Mouse (Mus musculus) stomach, embryonic 16.5 days (tissue): ENCODE measurements around the gene Gbp2. TPM values are rescaled to one million over a fixed set of nuclear protein-coding genes. Genes with fewer than 3 reads are reported as not detected.
"Not testable (repeated sequence)": the region's sequence is repeated elsewhere in the genome, so short reads cannot be mapped to it uniquely, and the experiment has no call there.

Experiments used
- ATAC-seq: fragments of 200-750 bp; cut with Nextera tagmentation; 2 replicates; pipeline ENCODE4 v1.8.0; 2017; ENCODE audit warnings: moderate number of reproducible peaks, moderate TSS enrichment; ENCODE audit not compliant: insufficient read depth, low FRiP score
- H3K27ac ChIP-seq: fragments of 300-500 bp; sonication (generic); 2 replicates; pipeline ENCODE4 v1.5.1; 2014; ENCODE audit warnings: low read length
- H3K27me3 ChIP-seq: fragments of 300-500 bp; sonication (generic); 2 replicates; pipeline ENCODE4 v1.6.1; 2014; ENCODE audit warnings: low read length, control low read depth, mixed read lengths; ENCODE audit not compliant: control insufficient read depth, insufficient read depth
- H3K36me3 ChIP-seq: fragments of 300-500 bp; sonication (generic); 2 replicates; pipeline ENCODE4 v1.6.1; 2014; ENCODE audit warnings: low read length; ENCODE audit not compliant: control insufficient read depth, insufficient read depth
- H3K4me1 ChIP-seq: fragments of 300-500 bp; sonication (generic); 2 replicates; pipeline ENCODE4 v1.6.1; 2014; ENCODE audit warnings: low read length, control low read depth, mixed read lengths; ENCODE audit not compliant: control insufficient read depth, insufficient read depth
- H3K4me2 ChIP-seq: fragments of 300-500 bp; sonication (generic); 2 replicates; pipeline ENCODE4 v1.6.1; 2014; ENCODE audit warnings: low read depth, low read length, mixed read lengths
- H3K4me3 ChIP-seq: fragments of 300-500 bp; sonication (generic); replicated peaks from 2 replicates; pipeline ENCODE4 v1.5.1; 2014; ENCODE audit warnings: mild to moderate bottlenecking, low read length
- H3K9ac ChIP-seq: fragments of 300-500 bp; sonication (generic); 2 replicates; pipeline ENCODE4 v1.6.1; 2014; ENCODE audit warnings: low read length
- H3K9me3 ChIP-seq: fragments of 300-500 bp; sonication (generic); replicated peaks from 2 replicates; pipeline ENCODE4 v1.6.1; 2016; ENCODE audit warnings: low read length, control low read depth; ENCODE audit not compliant: control insufficient read depth
- whole genome bisulfite sequencing: fragments of 180-500 bp; shearing (Covaris S2); extraction: QIAGEN DNeasy Blood & Tissue Kit; methylation state at CpG from one replicate; pipeline ENCODE4 v1.1.7; 2014; 5-methylcytosine and 5-hydroxymethylcytosine counted together
- polyA plus RNA-seq: library from polyadenylated mRNA; unstranded; fragments of >200 nt; fragmentation: Nextera tagmentation; extraction: Ambion mirVana; gene quantifications from 2 replicates; pipeline ENCODE4 v1.2.1, GENCODE M21; 2015

Gene Gbp2
- polyA plus RNA-seq, 1 experiment from 2014 or later, result 4.1 TPM

GRCm38 (mm10) chr3:142597923-142598322 is 22.5 kb upstream of the Gbp2 start:
- H3K9ac ChIP-seq, result no peak overlapping the region
- H3K27ac ChIP-seq, result no peak overlapping the region
- H3K27me3 ChIP-seq, result no peaks in the 10 kb centered on the region
- H3K4me1 ChIP-seq, result no peaks in the 10 kb centered on the region
- WGBS, result 75% methylated on average over 3 of the region's 3 CpGs
- no peak for ATAC-seq
- no peak overlapping the region for H3K4me2 ChIP-seq
- no peaks in the 10 kb centered on the region for H3K36me3 ChIP-seq
- no peak overlapping the region for H3K4me3 ChIP-seq
- no peaks in the 10 kb centered on the region for H3K9me3 ChIP-seq

GRCm38 (mm10) chr3:142601675-142602074 is 18.7 kb upstream of the Gbp2 start:
- ATAC-seq, result no peak
- Histone ChIP-seq H3K4me3 (no peak overlapping the region), H3K4me2 (no peak overlapping the region), H3K36me3 (no peaks in the 10 kb centered on the region), H3K27ac (no peak overlapping the region), H3K9me3 (no peaks in the 10 kb centered on the region), H3K27me3 (no peaks in the 10 kb centered on the region), H3K4me1 (no peaks in the 10 kb centered on the region), H3K9ac (no peak overlapping the region)

GRCm38 (mm10) chr3:142618658-142619057 is 1.7 kb upstream of the Gbp2 start:
- no peak overlapping the region for H3K4me2 ChIP-seq
- whole genome bisulfite sequencing, result 89% methylated on average over 3 of the region's 3 CpGs
- H3K27me3 ChIP-seq, result no peaks in the 10 kb centered on the region
- no peaks in the 10 kb centered on the region for H3K36me3 ChIP-seq
- no peak overlapping the region for H3K27ac ChIP-seq
- 0 out of 2 replicates have a peak, but pooled peaks cover 4% of the 10 kb centered on the region for H3K4me1 ChIP-seq
- no peak overlapping the region for H3K4me3 ChIP-seq
- no peak for ATAC-seq
- H3K9me3 ChIP-seq, result no peaks in the 10 kb centered on the region
- H3K9ac ChIP-seq, result no peak overlapping the region

GRCm38 (mm10) chr3:142619606-142620005 is 796 bp upstream of the Gbp2 start:
- no peak overlapping the region for H3K4me2 ChIP-seq
- 0 out of 2 replicates have a peak, but pooled peaks cover 4% of the 10 kb centered on the region for H3K4me1 ChIP-seq
- no peak overlapping the region for H3K9ac ChIP-seq
- H3K9me3 ChIP-seq, result no peaks in the 10 kb centered on the region
- no peaks in the 10 kb centered on the region for H3K27me3 ChIP-seq
- ATAC-seq, result no peak
- WGBS, result 41% methylated on average over 1 of the region's 1 CpGs
- H3K27ac ChIP-seq, result no peak overlapping the region
- no peak overlapping the region for H3K4me3 ChIP-seq
- H3K36me3 ChIP-seq, result no peaks in the 10 kb centered on the region

- WGBS, result 45% methylated on average over 3 of the region's 3 CpGs
- H3K4me3 ChIP-seq, result peak overlapping the region; percentile 42
- peak overlapping the region; percentile 70 for H3K27ac ChIP-seq
Measured at GRCm38 (mm10) chr3:142620956-142621562, 657 bp downstream of the Gbp2 start.

GRCm38 (mm10) chr3:142630385-142630784 is 10.0 kb downstream of the Gbp2 start:
- Histone ChIP-seq H3K27ac (no peak overlapping the region), H3K4me3 (no peak overlapping the region), H3K9ac (no peak overlapping the region), H3K4me2 (no peak overlapping the region), H3K4me1 (no peaks in the 10 kb centered on the region), H3K9me3 (no peaks in the 10 kb centered on the region), H3K27me3 (no peaks in the 10 kb centered on the region), H3K36me3 (no peaks in the 10 kb centered on the region)
- ATAC-seq, result no peak
- 63% methylated on average over 8 of the region's 8 CpGs for whole genome bisulfite sequencing

More at GRCm38 (mm10) chr3:142620956-142621562, 657 bp downstream of the Gbp2 start:
- Histone ChIP-seq H3K9me3 (no peaks in the 10 kb centered on the region), H3K9ac (peak overlapping the region; percentile 67), H3K4me2 (peak overlapping the region; percentile 58), H3K27me3 (no peaks in the 10 kb centered on the region), H3K4me1 (0 out of 2 replicates have a peak, but pooled peaks cover 4% of the 10 kb centered on the region), H3K36me3 (no peaks in the 10 kb centered on the region)
- ATAC-seq, result no peak

- no peak for ATAC-seq
- WGBS, result 3% methylated on average over 9 of the region's 9 CpGs
Measured at GRCm38 (mm10) chr3:142640201-142640600, 19.8 kb downstream of the Gbp2 start.

GRCm38 (mm10) chr3:142645949-142646348 is 25.5 kb downstream of the Gbp2 start:
- not testable (repeated sequence) for H3K27ac ChIP-seq, H3K4me3 ChIP-seq, H3K36me3 ChIP-seq, H3K9me3 ChIP-seq, H3K4me1 ChIP-seq, ATAC-seq, H3K4me2 ChIP-seq, H3K27me3 ChIP-seq, H3K9ac ChIP-seq
- 3% methylated on average over 2 of the region's 2 CpGs for WGBS

More at GRCm38 (mm10) chr3:142640201-142640600, 19.8 kb downstream of the Gbp2 start:
- H3K4me2 ChIP-seq, result 0 out of 2 replicates have a peak overlapping the region, but pooled peaks have one; percentile 23
- no peaks in the 10 kb centered on the region for H3K9me3 ChIP-seq
- no peak overlapping the region for H3K4me3 ChIP-seq
- H3K9ac ChIP-seq, result no peak overlapping the region
- no peaks in the 10 kb centered on the region for H3K36me3 ChIP-seq
- no peaks in the 10 kb centered on the region for H3K27me3 ChIP-seq
- H3K27ac ChIP-seq, result no peak overlapping the region
- H3K4me1 ChIP-seq, result no peaks in the 10 kb centered on the region

- not testable (repeated sequence) for H3K9ac ChIP-seq, H3K4me2 ChIP-seq, H3K9me3 ChIP-seq, H3K4me3 ChIP-seq, H3K27ac ChIP-seq, H3K27me3 ChIP-seq, H3K36me3 ChIP-seq, H3K4me1 ChIP-seq
- WGBS, result 32% methylated on average over 7 of the region's 7 CpGs
- ATAC-seq, result peak; percentile 33
Measured at GRCm38 (mm10) chr3:142647836-142648235, 27.4 kb downstream of the Gbp2 start.
